Mouse (Mus musculus): ENCODE data around the gene Wnt1.
"Not testable (repeated sequence)": the region's sequence is repeated elsewhere in the genome, so short reads cannot be mapped to it uniquely, and the experiment has no call there.

The Wnt1 gene

DNA sequence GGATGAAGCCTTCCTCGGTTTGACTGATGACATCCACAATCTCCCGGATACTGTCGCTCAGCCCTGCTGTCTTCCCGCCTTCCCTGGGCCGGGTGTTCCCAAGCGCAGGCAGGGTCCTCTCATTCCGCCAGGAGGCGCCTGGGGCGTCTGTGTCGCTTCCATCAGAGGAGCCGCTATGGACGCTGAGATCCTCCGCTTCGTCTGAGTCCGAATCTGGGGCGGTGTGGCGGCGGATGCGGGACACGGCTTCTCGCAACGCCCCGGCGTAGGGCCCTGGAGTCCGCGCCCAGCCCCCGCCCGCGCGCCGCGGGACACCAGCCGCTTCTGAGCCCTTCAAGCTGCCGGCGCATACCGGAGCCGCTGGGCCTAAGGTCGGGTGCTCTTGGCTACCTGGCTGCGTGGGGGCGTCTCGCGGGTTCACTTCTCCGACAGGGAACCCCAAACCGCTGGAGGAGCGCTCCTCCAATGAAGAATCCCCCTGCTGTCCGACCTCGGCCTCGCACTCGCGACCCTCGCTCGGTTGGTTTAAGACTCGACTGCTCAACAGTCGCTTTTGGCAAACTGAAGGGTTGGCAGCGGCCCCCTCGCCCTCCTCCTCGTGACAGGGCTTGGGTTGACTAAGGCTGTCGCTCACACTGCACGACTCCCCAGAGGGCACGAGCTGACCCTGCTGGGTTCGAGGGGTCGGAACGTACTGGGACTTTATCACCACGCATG lies 15.8 kb downstream of the Wnt1 start:
- DNase-seq (ENCODE audit: inconsistent age in 2 of 2, low spot score in 1 of 2) = peak; percentile 69 to 88

DNA sequence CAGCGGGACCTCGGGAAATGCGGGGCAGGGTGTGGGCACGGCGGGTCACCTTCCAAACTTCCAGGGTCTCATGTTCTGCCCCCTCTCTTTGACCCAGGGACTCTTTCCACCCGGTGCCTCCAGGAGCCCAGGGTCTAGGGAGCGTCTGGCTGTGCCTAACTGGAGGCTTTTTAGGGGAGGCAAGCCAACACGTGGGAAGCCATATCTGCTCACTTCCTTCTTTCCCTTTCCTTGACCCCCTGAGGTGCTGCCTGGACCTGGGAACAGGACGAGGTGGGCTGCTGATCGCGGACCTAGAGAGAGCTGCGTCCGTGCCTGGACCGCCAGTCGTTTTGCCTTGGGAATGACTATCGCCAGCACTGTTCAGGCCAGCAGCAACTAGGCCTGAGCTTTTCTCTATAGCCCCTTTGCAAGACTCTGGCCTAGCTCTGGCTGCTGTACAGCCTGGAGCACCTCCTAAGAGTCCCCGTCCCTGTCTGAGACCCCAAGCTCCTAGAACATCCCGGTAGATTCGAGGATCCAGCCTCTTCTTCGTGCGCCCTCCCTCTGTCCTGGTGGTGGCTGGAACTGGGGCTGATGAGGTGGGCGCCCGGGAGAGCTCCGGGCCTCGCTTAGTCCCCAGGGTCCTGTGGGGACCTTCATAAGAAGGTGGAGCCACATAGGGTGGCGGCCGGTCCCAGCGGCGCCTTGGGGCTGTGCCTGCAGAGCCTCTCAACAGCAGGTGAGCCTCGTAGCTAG lies 16.6 kb downstream of the Wnt1 start:
- DNase-seq (ENCODE audit: inconsistent age in 2 of 2, low spot score in 1 of 2) = no peak

DNA sequence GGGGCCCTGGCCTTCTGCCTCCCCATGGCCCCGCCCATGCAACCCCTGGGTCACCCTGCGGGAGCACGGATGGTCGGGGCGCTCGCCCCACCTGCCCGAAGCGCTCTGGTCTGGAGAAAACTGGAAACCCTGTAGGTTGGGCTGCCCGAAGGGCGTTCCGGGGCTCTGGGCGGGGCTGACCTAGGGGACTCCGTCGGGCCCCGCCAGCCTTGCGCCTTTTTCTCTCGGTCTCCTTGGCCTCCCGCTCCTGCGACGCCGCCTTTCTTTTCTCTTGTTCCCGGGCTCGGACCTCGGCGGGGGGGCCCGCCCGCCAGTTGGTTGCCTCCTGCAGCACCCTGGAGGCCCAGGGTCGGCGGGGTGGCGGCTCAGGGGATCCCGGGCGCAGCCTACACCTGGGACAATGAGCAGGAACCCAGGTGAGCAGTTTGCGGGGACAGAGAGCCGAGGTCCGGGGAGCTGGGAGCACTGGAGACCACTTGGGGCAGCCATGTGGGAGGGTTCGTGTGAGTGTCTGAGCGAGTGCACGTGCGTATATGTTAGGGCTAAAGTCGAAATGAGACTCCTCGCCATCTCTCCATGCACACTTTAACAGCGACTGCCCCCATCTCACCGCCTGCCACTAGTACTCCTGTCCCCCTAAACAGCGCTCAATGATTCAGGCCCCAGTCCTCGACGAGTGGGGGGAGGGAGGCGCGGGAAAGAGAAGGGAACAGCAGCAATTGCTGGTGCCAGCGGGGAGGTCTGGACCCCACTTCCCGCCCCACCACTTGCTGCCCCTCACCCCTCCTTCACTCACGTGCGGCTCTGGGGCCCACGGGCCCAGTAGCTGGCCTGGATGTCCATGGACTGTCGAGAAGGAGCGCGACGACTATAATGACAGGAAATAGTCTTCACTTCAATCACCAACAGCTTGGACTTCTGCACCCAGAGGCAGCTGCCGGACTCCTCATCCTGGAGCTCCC lies 17.4 kb downstream of the Wnt1 start:
- DNase-seq (ENCODE audit: inconsistent age in 2 of 2, low spot score in 1 of 2) = peak; percentile 19 to 65

DNA sequence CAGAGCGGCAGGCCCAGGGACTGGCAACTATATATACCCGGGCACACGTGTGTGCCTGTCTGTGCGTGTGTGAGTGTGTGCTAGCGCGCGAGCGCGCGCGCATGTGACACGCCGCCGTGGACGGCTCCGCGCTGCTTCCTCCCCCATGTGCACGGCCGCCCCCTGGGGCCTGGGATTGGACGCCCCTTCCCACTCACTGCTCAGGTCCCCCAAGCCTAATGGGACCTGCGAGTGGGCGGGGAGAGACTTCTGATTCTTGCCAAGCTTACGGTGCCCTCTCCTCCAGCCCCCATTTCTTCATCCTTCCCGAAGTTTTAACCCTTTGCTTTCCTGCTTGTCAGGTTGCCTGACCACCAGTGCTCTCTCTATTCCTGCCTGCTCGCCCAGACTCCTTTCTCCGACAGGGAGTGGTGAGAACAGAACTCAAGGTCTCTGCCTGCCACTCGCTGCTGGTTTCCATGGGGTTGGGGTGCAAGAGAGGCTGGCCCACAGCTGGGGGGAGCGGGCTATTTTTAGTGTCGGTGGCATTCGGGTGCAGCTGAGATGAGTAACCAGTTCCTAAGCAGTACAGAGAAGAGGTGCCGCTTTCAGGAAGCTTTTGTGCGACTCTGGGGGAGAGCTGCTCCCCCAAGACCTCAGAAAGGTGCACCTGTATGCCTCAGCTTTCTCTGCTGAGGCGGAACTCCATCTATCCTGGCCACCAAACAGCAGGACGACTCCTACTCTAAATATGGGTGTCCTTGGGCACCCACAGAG lies 18.4 kb downstream of the Wnt1 start:
- DNase-seq (ENCODE audit: inconsistent age in 2 of 2, low spot score in 1 of 2) = peak; percentile 61 to 79

DNA sequence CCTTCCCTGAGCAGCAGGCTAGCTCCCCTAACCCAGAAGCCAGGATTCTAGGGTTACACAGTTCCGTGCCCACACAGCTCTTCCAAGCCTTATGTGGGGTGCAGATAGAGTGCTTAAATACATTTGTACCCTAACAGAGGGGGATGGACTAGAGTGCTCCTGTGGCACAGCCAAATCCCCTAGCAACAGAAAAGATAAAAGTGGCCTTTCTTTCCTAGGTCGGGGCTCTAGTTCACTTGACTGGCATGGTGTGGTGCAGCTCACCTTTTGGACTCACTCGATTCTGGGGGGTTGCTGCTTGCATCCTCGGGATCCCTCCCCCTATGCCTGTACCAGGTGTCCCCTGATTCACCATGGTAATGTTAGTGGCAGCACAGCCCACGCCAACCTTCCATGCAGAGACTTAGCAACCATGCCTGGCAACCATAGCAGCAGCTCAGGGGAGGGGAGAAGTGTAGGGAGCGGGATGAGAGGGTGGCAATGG lies 19.0 kb downstream of the Wnt1 start:
- no peak for DNase-seq (ENCODE audit: inconsistent age in 2 of 2, low spot score in 1 of 2)

DNA sequence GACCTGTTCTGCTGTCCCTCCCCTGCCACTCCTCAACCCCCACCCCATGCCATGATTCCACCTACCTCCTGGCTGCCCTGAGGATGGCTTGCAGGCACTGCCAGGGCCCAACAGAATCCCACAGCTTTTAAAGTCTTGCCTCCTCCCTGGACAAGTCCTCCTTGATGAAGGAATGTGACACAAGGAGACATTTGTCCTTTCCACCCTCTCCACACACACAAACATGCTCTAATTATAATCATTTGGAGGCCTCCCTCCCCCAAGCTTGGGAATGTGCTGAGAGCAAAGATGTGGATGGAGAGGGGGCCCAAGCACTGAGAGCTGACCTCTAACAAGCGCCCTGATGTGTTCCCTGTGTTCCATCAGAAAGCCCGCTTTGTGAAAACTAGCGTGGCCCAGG lies 19.7 kb downstream of the Wnt1 start, which contains the start of gene Ddn:
TSS of gene Ddn (minus strand) at position 101 of the 400 bp plus-strand sequence.
- DNase-seq (ENCODE audit: inconsistent age in 2 of 2, low spot score in 1 of 2) = no peak

DNA sequence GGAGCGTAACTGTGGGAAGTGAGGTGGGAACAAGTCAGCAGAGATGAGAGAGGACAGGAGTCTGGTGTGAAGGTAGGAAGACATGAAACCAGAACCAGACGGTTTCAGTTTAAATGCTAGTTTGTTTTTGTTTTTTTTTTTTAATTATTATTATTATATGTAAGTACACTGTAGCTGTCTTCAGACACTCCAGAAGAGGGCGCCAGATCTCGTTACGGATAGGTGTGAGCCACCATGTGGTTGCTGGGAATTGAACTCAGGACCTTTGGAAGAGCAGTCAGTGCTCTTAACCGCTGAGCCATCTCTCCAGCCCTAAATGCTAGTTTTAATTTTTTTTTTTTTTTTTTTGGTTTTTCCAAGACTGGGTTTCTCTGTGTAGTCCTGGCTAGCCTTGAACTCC lies 20.6 kb downstream of the Wnt1 start:
- not testable (repeated sequence) for DNase-seq (ENCODE audit: inconsistent age in 2 of 2, low spot score in 1 of 2)

DNA sequence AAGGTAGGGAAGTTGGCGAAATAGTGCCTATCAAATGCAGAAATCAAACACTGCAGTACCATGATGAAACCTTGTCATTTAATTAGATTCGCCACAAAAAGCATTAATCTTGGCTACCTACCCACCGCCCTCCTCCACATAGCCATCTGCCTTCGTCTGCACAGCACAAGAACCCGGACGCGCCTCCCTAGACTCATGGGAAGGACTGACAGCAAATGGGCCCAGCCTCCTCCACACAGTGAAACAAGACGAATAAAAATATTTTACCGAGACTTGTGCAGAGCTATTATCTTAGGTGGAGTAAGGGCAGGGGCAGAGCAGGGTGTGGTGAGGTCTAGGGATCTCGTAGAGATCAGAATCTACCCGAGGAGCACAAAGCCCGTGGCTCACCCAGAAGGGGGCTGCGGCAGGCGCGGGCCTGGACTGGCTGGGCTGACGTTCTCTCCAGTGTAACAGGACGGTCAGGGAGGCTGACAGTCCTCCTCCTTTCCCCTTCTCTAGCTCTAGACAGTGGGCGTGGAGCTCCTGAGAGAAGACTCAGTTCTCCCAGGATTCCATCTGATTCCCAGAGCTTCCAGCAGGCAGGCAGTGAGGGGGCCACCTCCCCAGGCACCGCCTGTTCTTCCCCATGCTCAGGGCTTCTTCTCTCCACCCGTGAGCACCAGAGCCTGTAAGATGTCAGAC lies 23.2 kb downstream of the Wnt1 start:
- DNase-seq (ENCODE audit: inconsistent age in 2 of 2, low spot score in 1 of 2) = no peak

DNA sequence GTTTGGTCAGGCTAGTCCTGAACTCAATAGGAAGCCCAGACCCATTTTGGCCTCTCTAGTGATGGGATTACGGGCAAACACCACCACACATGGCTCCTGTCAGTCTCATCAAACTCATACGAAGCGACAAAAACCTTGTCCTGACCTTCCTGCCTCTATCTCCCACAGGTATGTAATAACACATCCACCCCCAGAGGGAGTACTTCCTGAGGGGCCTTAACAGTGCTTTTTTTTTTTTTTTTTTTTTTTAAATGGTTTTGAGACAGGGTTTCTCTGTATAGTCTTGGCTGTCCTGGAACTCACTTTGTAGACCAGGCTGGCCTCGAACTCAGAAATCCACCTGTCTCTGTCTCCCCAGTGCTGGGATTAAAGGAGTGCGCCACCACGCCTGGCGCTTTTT lies 28.5 kb downstream of the Wnt1 start:
- no peak for DNase-seq (ENCODE audit: inconsistent age in 2 of 2, low spot score in 1 of 2)

DNA sequence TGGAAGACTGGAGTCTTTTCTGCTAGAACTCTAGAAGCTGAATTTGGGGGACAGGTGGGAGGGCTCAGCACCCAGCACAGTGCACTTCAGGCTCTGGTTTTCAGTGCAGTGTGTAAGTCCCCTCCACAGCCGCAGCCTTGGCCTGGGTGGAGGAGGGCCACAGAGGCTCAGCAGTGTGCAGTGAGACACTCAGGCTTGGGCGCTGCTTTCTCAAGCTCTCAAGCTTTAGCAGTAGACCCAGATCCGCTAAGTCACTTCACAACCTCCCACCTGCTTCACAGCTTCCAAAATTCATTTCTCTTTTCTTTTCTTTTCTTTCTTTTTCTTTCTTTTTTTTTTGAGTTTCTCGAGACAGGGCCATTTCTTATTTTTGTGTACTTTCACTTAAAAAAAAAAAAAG lies 31.3 kb downstream of the Wnt1 start:
- DNase-seq (ENCODE audit: inconsistent age in 2 of 2, low spot score in 1 of 2) = no peak

DNA sequence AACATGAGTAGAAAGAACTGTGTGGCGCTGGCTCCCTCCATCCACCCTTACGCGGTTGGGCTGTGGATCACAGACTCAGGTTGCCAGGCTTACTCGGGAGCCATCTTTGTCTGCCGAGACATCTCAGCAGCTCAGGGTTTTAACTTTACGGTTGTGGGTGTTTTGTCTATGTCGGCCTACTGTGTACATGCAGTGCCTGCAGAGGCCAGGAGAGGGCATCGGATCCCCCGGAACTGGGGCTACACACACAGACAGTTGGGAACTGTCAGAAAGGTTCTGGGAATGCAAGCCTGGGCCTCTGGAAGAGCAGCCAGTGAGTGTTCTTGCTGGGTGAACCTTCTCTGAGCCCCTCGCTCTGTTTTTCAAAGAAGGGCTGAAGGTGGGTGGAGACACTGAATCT lies 31.7 kb downstream of the Wnt1 start:
- peak in 1 of 2 experiments; percentile 61 for DNase-seq (ENCODE audit: inconsistent age in 2 of 2, low spot score in 1 of 2)

DNA sequence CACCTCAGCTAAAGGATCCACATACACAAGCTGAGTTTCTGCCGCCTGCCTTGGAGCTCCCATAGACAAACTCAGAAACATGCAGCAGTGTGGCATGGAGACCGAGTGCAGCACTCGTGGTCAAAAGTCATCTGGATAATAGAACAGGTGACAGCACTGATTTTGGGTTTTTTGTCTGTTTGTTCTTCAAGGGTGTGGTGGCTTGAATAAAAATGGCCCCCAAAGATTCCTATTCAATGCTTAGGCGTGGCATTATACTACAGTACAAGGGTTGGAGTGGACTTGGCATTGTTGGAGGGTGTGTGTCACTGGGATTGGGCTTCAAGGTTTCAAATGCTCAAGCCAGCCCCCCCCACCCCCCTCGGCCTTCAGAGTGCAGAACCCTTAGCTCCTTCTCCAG lies 32.5 kb downstream of the Wnt1 start:
- DNase-seq (ENCODE audit: inconsistent age in 2 of 2, low spot score in 1 of 2) = no peak

DNA sequence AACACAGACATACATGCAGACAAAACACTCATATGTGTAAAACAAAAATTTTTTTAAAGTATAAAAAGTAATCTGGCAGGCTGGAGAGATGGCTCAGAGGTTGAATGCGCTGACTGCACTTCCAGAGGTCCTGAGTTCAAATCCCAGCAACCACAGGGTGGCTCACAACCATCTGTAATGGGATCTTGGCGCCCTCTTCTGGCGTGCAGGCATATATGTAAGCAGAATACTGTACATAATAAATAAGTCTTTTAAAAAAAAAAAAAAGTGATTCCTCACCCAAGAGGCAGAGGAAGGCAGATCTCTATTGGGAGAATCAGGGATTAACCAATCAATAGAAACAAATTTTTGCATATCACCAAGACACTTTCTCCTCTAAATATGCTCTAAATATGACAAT lies 33.8 kb downstream of the Wnt1 start:
- no peak for DNase-seq (ENCODE audit: inconsistent age in 2 of 2, low spot score in 1 of 2)

DNA sequence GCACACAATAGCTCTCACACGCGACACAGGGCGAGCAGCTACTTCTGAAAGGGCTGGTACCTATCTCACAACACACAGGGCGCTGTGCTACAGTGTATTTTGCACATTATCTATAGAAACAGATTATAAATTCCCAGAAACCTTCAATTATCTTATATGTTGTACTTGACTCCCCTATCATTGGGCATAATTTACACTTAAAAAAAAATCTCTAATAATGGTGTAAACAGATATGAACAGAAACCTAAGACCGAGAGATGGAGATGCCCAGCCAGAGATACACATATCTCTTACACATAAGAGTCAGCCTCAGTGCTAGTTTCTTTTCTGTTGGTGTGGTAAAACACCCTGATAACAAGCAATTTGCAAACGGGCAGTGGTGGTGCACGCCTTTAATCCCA lies 38.0 kb downstream of the Wnt1 start:
- no peak for DNase-seq (ENCODE audit: inconsistent age in 2 of 2, low spot score in 1 of 2)

DNA sequence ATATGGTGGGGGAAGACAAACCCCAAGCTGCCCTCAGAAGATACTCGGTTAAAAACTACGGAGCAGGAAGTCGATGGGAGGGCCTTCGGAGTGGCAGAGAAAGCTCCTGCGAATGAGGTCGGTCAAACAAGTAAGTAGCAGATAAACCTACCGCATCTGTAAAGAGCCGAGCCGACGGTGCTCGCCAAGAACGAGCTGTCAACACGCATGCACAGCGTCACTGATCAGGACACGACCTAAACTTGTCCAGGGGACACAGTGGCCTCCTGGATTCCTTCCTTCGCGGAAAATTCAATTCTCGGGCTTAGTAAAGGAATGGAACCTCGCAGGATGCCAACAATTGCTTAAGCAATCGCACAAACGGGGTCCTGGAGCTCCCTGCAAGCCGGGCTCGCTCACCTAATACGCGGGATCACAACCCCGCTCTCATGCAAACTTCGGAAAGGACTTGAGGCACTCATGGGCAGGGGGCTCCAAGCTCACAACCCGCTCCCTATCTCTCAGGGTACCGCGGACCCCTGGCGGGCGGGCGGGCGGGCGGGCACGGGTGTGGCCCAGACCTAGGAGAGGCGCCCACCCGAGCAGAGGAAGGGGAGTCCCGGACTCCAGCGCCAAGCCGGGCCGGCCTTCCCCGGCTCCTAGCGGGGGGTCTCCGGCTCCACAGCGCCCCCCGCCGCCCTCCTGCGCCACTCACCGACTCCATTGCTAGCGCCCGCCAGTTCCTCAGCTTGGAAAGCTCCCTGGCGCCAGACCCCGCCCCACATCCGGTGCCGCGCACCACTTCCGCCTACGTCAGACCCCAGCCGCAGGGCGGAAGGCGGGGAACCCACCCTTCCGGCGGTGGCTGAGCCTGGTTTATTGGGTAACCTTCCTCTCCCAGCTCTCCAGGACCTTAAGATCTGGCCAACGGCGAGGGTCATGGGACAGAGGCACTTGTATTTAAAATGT lies 41.4 kb downstream of the Wnt1 start, which contains the start of gene Prkag1:
TSS of gene Prkag1 (minus strand) at position 786 of the 948 bp plus-strand sequence.
- DNase-seq (ENCODE audit: inconsistent age in 2 of 2, low spot score in 1 of 2) = peak; percentile 98 to 99

DNA sequence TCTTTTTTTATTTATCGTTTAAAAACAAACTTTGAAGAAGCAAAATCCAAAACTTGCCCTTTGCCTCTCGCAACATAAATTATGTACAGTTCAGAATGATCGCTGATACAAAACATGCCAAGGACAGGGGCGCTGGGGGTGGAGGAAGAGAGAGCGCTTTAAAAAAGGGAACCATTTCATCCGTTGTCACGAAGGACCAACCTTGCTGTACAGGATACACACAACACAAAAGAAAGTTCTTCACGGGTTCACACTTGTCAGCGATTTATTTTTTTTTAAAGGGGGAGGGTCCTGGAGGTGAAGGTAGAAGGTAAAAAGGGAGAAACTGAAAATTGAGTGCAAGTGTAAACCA lies 42.0 kb downstream of the Wnt1 start:
- DNase-seq (ENCODE audit: inconsistent age in 2 of 2, low spot score in 1 of 2) = no peak

DNA sequence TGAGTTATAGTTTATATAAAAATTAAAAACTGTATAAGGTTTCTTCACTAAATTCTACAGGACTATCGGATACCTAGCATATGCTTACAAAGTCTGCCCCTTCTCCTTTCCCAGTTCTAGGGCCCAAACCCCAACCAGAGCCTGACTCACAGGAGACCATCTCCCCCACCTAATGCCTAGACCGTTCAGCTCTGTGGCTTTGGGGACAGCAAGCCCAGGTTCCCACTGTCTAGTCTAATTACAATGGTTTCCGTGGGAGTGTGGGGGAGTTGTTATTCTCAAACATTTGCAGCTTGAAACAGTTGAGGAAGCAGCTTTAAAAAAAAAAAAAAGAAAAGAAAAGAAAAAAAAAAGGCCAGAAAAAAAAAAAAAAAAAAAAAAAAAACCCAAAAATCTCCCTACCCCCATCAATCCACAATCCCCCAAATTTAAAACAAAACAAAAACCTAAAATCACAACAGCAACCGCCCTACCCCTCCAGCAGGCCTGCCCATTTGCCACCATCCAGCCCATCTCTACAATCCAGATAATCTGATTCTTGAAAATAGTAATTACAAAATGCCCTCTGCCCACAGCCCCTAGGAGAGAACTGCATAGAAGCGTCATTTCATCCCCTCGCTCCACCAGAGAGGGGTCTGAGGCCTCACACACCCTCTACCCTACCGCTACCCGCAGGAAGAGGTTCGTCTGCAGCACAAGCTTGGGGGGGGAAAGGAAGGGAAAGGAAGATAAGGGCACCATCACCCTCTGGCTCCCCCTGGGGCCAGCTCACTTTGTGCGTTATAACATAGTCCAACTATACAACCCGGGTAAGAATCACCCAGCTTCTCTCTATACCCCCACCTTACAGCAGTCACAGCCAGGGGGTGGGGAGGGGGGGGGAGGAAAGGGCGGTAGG lies 42.8 kb downstream of the Wnt1 start:
- peak in 1 of 2 experiments; percentile 58 for DNase-seq (ENCODE audit: inconsistent age in 2 of 2, low spot score in 1 of 2)

DNA sequence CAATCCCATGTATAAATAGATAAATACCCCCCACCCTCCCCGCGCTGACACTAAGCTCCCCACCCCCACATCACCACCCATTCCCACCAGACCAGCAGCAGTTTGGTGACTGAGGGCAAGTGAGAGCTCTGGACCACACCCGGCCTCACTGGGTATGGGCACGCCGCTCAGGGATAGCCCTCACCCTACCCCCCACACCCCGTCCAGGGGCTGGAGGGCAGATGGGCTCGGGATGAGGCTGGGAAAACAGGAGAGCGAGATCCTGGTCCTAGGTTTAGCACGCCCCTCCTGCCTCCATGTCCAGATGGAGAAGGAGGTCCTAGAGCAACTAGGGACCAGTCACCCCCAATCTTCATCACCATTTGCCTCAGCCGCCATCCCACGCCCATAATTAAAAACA lies 43.6 kb downstream of the Wnt1 start:
- DNase-seq (ENCODE audit: inconsistent age in 2 of 2, low spot score in 1 of 2) = peak in 1 of 2 experiments; percentile 46
